Mouse (Mus musculus) neural tube, embryonic 13.5 days (tissue): ENCODE measurements around the gene Sox18. TPM values are rescaled to one million over a fixed set of nuclear protein-coding genes. Genes with fewer than 3 reads are reported as not detected.

ENCODE experiments used
- ATAC-seq: fragments of 200-750 bp; cut with Nextera tagmentation; 2 replicates; pipeline ENCODE4 v1.8.0; 2017; ENCODE audit warnings: low read depth, mild to moderate bottlenecking, moderate TSS enrichment, moderate library complexity
- H3K27ac ChIP-seq: fragments of 300-500 bp; sonication (generic); replicated peaks from 2 replicates; pipeline ENCODE4 v1.5.1; 2015; ENCODE audit warnings: moderate library complexity, mild to moderate bottlenecking, inconsistent platforms
- H3K27me3 ChIP-seq: fragments of 300-500 bp; sonication (generic); 2 replicates; pipeline ENCODE4 v1.6.1; 2015; ENCODE audit warnings: mild to moderate bottlenecking, inconsistent platforms
- H3K36me3 ChIP-seq: fragments of 300-500 bp; sonication (generic); 2 replicates; pipeline ENCODE4 v1.6.1; 2015; ENCODE audit warnings: mild to moderate bottlenecking, inconsistent platforms
- H3K4me1 ChIP-seq: fragments of 300-500 bp; sonication (generic); replicated peaks from 2 replicates; pipeline ENCODE4 v1.6.1; 2015; ENCODE audit warnings: inconsistent platforms
- H3K4me2 ChIP-seq: fragments of 300-500 bp; sonication (generic); 2 replicates; pipeline ENCODE4 v1.6.1; 2015; ENCODE audit warnings: inconsistent platforms, mild to moderate bottlenecking, moderate library complexity
- H3K4me3 ChIP-seq: fragments of 300-500 bp; sonication (generic); 2 replicates; pipeline ENCODE4 v1.5.1; 2015; ENCODE audit warnings: mild to moderate bottlenecking, inconsistent platforms
- H3K9ac ChIP-seq: fragments of 300-500 bp; sonication (generic); 2 replicates; pipeline ENCODE4 v1.6.1; 2015; ENCODE audit warnings: moderate library complexity, mild to moderate bottlenecking, inconsistent platforms
- H3K9me3 ChIP-seq: fragments of 300-500 bp; sonication (generic); 2 replicates; pipeline ENCODE4 v1.6.1; 2016; ENCODE audit warnings: inconsistent platforms
- WGBS: fragments of 180-500 bp; shearing (Covaris S2); methylation state at CpG from one replicate; pipeline ENCODE4 v1.1.7; 2015; 5-methylcytosine and 5-hydroxymethylcytosine counted together
- polyA plus RNA-seq: library from polyadenylated mRNA; unstranded; fragments of >200 nt; fragmentation: Nextera tagmentation; extraction: Ambion mirVana; gene quantifications from 2 replicates; pipeline ENCODE4 v1.2.1, GENCODE M21; 2015

Gene Sox18
- polyA plus RNA-seq, 1 experiment from 2014 or later = 18.9 TPM

GRCm38 (mm10) chr2:181693339-181694280 is 22.2 kb upstream of the Sox18 start, which contains the start of gene Rgs19:
Rgs19 (minus strand) TSS chr2:181693977.
- Histone ChIP-seq H3K4me2 (peak within 1 kb of the TSS; percentile 94), H3K36me3 (peaks cover 11% of the 10 kb centered on the region), H3K9me3 (no peaks in the 10 kb centered on the region), H3K9ac (peak within 1 kb of the TSS; percentile 89), H3K27me3 (no peaks in the 10 kb centered on the region), H3K4me1 (peaks cover 21% of the 10 kb centered on the region), H3K27ac (peak within 1 kb of the TSS; percentile 46), H3K4me3 (peak within 1 kb of the TSS; percentile 67)
- under 1% methylated on average over 71 of the region's 75 CpGs for WGBS
- ATAC-seq = peak; percentile 85

- Histone ChIP-seq H3K9ac (no peak overlapping the region), H3K4me1 (peaks cover 21% of the 10 kb centered on the region), H3K27me3 (no peaks in the 10 kb centered on the region), H3K9me3 (no peaks in the 10 kb centered on the region), H3K27ac (no peak overlapping the region), H3K36me3 (peaks cover 23% of the 10 kb centered on the region), H3K4me3 (no peak overlapping the region), H3K4me2 (peak overlapping the region; percentile 94)
- ATAC-seq = no peak
- WGBS = 90% methylated on average over 3 of the region's 3 CpGs
These were observed 20.9 kb upstream of the Sox18 start for GRCm38 (mm10) chr2:181692304-181692703.

GRCm38 (mm10) chr2:181691571-181691970 is 20.1 kb upstream of the Sox18 start:
- Histone ChIP-seq H3K4me2 (no peak overlapping the region), H3K27me3 (no peaks in the 10 kb centered on the region), H3K9me3 (no peaks in the 10 kb centered on the region), H3K27ac (no peak overlapping the region), H3K9ac (no peak overlapping the region), H3K36me3 (peaks cover 30% of the 10 kb centered on the region), H3K4me3 (no peak overlapping the region), H3K4me1 (peaks cover 21% of the 10 kb centered on the region)
- 98% methylated on average over 4 of the region's 4 CpGs for WGBS
- no peak for ATAC-seq

DNA sequence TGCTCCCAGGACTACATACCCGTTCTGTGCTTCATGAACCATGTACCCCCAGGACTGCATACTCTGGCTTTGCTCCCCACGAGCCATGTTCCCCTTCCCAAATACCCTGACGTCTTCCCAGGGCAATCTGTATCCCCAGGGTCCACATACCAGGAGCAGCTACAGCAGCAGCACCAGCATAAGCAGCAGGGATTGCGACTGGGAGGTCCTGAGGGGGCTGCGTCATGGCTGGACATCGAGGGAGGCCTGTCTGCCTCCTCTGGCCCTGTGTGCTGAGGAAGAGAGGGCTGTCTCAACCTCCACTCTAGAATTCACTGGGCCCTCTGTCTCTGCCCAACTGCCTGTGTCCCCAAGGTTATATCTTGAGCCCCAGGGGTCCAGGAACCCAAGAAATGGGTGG is 19.6 kb upstream of the Sox18 start:
- H3K4me2 ChIP-seq = no peak overlapping the region
- no peak overlapping the region for H3K4me3 ChIP-seq
- H3K9me3 ChIP-seq = no peaks in the 10 kb centered on the region
- peaks cover 35% of the 10 kb centered on the region for H3K36me3 ChIP-seq
- ATAC-seq = no peak
- 87% methylated on average over 6 of the region's 6 CpGs for WGBS
- H3K27me3 ChIP-seq = no peaks in the 10 kb centered on the region
- no peak overlapping the region for H3K27ac ChIP-seq
- H3K4me1 ChIP-seq = peaks cover 21% of the 10 kb centered on the region
- H3K9ac ChIP-seq = no peak overlapping the region

- H3K27ac ChIP-seq = no peak overlapping the region
- H3K9me3 ChIP-seq = no peaks in the 10 kb centered on the region
- no peaks in the 10 kb centered on the region for H3K27me3 ChIP-seq
- no peak overlapping the region for H3K4me2 ChIP-seq
- no peak overlapping the region for H3K9ac ChIP-seq
- peaks cover 42% of the 10 kb centered on the region for H3K36me3 ChIP-seq
- no peak overlapping the region for H3K4me3 ChIP-seq
- ATAC-seq = no peak
- H3K4me1 ChIP-seq = peaks cover 19% of the 10 kb centered on the region
- 94% methylated on average over 10 of the region's 10 CpGs for WGBS
These were observed 18.2 kb upstream of the Sox18 start for GRCm38 (mm10) chr2:181689466-181690160.

- Histone ChIP-seq H3K4me2 (no peak overlapping the region), H3K36me3 (peaks cover 42% of the 10 kb centered on the region), H3K4me3 (no peak overlapping the region), H3K9me3 (no peaks in the 10 kb centered on the region), H3K4me1 (peaks cover 5% of the 10 kb centered on the region), H3K27ac (no peak overlapping the region), H3K27me3 (no peaks in the 10 kb centered on the region), H3K9ac (no peak overlapping the region)
- 93% methylated on average over 8 of the region's 8 CpGs for WGBS
- no peak for ATAC-seq
These were observed 16.1 kb upstream of the Sox18 start for GRCm38 (mm10) chr2:181687586-181687985.

- H3K27ac ChIP-seq = no peak overlapping the region
- WGBS = 94% methylated on average over 4 of the region's 4 CpGs
- no peak for ATAC-seq
- H3K9me3 ChIP-seq = no peaks in the 10 kb centered on the region
- H3K4me3 ChIP-seq = no peak overlapping the region
- no peak overlapping the region for H3K9ac ChIP-seq
- peaks cover 42% of the 10 kb centered on the region for H3K36me3 ChIP-seq
- no peak overlapping the region for H3K4me2 ChIP-seq
- H3K4me1 ChIP-seq = peaks cover 18% of the 10 kb centered on the region
- H3K27me3 ChIP-seq = no peaks in the 10 kb centered on the region
These were observed 14.2 kb upstream of the Sox18 start for GRCm38 (mm10) chr2:181685686-181686085.

DNA sequence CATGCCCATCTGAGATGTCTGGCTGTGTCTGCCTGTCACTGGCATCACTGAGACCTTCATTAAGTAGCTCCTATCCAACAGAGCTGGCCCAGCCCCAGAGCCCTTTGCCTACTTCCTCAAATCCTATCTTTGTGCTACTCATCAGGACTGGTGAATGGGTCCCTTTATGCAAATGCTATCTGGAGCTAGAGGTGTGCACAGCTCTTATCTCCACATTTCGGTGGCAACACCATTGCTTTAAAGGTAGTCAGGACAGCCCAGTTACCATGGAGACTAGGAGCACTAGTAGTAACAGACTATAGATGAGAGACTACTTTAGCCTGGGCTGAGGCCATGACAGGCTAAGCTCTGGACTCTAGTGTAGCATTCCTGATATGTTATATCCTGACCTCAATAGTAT is 13.3 kb upstream of the Sox18 start:
- no peak overlapping the region for H3K9ac ChIP-seq
- H3K27ac ChIP-seq = no peak overlapping the region
- H3K4me1 ChIP-seq = peaks cover 24% of the 10 kb centered on the region
- no peak overlapping the region for H3K4me3 ChIP-seq
- ATAC-seq = no peak
- WGBS = 78% methylated on average over 1 of the region's 1 CpGs
- no peak overlapping the region for H3K4me2 ChIP-seq
- no peaks in the 10 kb centered on the region for H3K9me3 ChIP-seq
- H3K36me3 ChIP-seq = peaks cover 42% of the 10 kb centered on the region
- no peaks in the 10 kb centered on the region for H3K27me3 ChIP-seq

GRCm38 (mm10) chr2:181683381-181683780 is 11.9 kb upstream of the Sox18 start:
- no peak for ATAC-seq
- 71% methylated on average over 4 of the region's 4 CpGs for WGBS
- H3K27me3 ChIP-seq = no peaks in the 10 kb centered on the region

DNA sequence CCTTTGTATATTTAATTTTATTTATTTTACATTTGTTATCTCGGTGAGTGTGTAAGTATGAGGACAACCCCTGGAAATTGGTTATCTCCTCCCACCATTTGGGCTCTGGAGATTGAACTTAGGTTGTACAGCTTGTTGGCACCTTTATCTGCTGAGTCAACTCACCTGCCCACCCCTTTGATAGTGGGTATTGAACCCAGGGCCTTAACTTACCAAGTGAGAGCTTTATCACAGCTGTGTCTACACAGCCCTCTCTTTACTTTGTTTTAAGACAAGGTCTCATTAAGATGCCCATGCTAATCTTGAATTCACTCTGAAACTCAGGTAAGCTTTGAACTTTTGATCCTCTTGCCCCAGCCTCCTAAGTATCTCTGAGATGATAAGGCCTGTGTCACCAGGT is 10.5 kb upstream of the Sox18 start:
- peaks cover 16% of the 10 kb centered on the region for H3K36me3 ChIP-seq
- no peaks in the 10 kb centered on the region for H3K27me3 ChIP-seq
- no peak overlapping the region for H3K4me3 ChIP-seq
- peak overlapping the region; percentile 82; the same call in 1 of the 2 replicates for H3K4me2 ChIP-seq
- no peak overlapping the region for H3K9ac ChIP-seq
- ATAC-seq = no peak
- no peaks in the 10 kb centered on the region for H3K9me3 ChIP-seq
- WGBS = 93% methylated on average over 1 of the region's 1 CpGs
- no peak overlapping the region for H3K27ac ChIP-seq
- H3K4me1 ChIP-seq = peaks cover 30% of the 10 kb centered on the region

More at GRCm38 (mm10) chr2:181683381-181683780, 11.9 kb upstream of the Sox18 start:
- Histone ChIP-seq H3K27ac (no peak overlapping the region), H3K4me1 (peaks cover 28% of the 10 kb centered on the region), H3K9me3 (no peaks in the 10 kb centered on the region), H3K4me3 (no peak overlapping the region), H3K4me2 (no peak overlapping the region), H3K9ac (no peak overlapping the region), H3K36me3 (peaks cover 30% of the 10 kb centered on the region)

DNA sequence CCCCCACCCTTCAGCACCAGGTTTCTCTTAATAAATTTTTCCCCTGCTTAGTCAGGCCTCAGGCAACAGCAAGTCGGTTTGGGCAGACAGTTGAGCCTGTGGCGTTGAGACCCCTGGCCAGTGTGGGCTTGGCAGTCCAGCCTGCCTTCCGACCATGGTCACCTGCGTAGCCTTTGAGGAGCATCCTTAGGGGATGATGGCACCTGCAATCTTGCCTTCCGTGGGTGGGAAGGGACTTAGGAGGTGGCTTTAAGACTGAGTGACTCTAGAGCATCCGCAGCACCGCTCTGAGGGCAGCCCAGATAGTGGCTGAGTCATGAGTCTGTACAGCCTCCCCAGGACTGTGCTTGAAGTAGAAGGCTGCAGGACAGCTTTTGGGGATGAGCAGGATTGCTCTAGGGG is 9.3 kb upstream of the Sox18 start:
- peak overlapping the region; percentile 92 for H3K9ac ChIP-seq
- peak overlapping the region; percentile 82 for H3K4me2 ChIP-seq
- 0 out of 2 replicates have a peak, but pooled peaks cover 5% of the 10 kb centered on the region for H3K36me3 ChIP-seq
- 19% methylated on average over 7 of the region's 7 CpGs for WGBS
- peaks cover 38% of the 10 kb centered on the region for H3K4me1 ChIP-seq
- H3K27me3 ChIP-seq = no peaks in the 10 kb centered on the region
- H3K9me3 ChIP-seq = no peaks in the 10 kb centered on the region
- peak overlapping the region; percentile 74 for H3K27ac ChIP-seq
- H3K4me3 ChIP-seq = peak overlapping the region; percentile 66
- ATAC-seq = peak; percentile 40
